Mouse (Mus musculus) olfactory bulb, adult 2 months (tissue): ENCODE results near the gene Nudt16l1. TPM values are rescaled to one million over a fixed set of nuclear protein-coding genes. Genes with fewer than 3 reads are reported as not detected.
A peak's percentile ranks its signal among the peaks of the same experiment; 100 is the strongest.

Source experiments
- H3K27ac ChIP-seq: fragments of 200-500 bp; 2 replicates; pipeline ENCODE4 v1.5.1; 2012; ENCODE audit warnings: low read depth, low read length; ENCODE audit not compliant: insufficient read depth
- H3K4me1 ChIP-seq: fragments of 200-500 bp; 2 replicates; pipeline ENCODE4 v1.6.1; 2012; ENCODE audit warnings: low read length; ENCODE audit not compliant: control insufficient read depth, insufficient read depth
- H3K4me3 ChIP-seq: fragments of 200-500 bp; 2 replicates; pipeline ENCODE4 v1.5.1; 2012; ENCODE audit warnings: mild to moderate bottlenecking, low read depth, low read length, moderate library complexity; ENCODE audit not compliant: insufficient read depth
- CTCF ChIP-seq: fragments of 200-500 bp; IDR thresholded peaks from 2 replicates; pipeline ENCODE4 v1.5.1; 2012; ENCODE audit warnings: low read depth, mild to moderate bottlenecking, low read length, moderate library complexity; ENCODE audit not compliant: insufficient read depth
- POLR2A ChIP-seq: fragments of 200-500 bp; IDR thresholded peaks from 2 replicates; pipeline ENCODE4 v1.6.1; 2012; ENCODE audit warnings: mild to moderate bottlenecking, low read depth, low read length, moderate library complexity; ENCODE audit not compliant: insufficient read depth
- WGBS: fragments of 180-500 bp; shearing (Covaris S2); methylation state at CpG from one replicate; pipeline ENCODE4 v1.1.7; 2018; 5-methylcytosine and 5-hydroxymethylcytosine counted together
- polyA plus RNA-seq: library from polyadenylated mRNA; stranded (reverse); fragments of >200 nt; gene quantifications from 2 replicates; pipeline ENCODE4 v1.2.4, GENCODE M21; 2012; ENCODE audit warnings: low replicate concordance; ENCODE audit not compliant: missing spikeins, insufficient read depth, insufficient read length

The Nudt16l1 gene
- polyA plus RNA-seq, 1 experiment, result not detected

DNA sequence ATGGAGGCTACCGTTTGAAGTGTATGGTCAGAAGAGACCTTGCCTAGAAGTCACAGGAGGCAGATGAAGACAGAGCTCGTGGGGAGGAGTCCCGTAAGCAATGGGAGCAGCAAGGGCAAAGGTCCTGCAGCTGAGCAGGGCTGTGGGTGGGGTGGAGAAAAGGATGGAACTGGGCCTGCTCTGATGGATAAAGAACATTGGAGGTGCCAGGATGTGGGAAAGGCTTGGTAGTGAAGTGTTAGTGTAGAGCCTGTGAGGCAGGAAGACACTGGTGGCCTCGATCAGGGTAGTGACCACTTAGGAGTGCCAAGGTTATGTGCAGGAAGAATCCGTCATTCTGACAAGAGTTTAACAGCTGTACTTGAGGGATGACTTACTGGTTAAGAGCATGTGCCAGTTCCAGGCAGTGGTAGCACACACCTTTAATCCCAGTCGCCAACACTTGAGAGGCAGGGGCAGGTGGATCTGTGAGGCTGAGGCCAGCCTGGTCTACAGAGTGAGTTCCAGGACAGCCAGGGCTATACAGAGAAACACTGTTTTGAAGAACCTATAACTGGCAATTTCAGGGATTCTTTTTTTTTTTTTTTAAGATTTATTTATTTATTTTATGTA is 35.0 kb upstream of the Nudt16l1 start:
- Histone ChIP-seq H3K4me1 (peaks cover 18% of the 10 kb centered on the region), H3K4me3 (no peak overlapping the region), H3K27ac (no peak overlapping the region)
- no peak for TF ChIP-seq CTCF
- TF ChIP-seq POLR2A, result no peak
- WGBS, result 89% methylated on average over 6 of the region's 6 CpGs

- H3K4me3 ChIP-seq, result no peak overlapping the region
- H3K27ac ChIP-seq, result no peak overlapping the region
- TF ChIP-seq POLR2A (no peak), CTCF (no peak)
- peaks cover 14% of the 10 kb centered on the region for H3K4me1 ChIP-seq
- 89% methylated on average over 3 of the region's 3 CpGs for WGBS
These were observed 33.7 kb upstream of the Nudt16l1 start for GRCm38 (mm10) chr16:4904878-4905277.

DNA sequence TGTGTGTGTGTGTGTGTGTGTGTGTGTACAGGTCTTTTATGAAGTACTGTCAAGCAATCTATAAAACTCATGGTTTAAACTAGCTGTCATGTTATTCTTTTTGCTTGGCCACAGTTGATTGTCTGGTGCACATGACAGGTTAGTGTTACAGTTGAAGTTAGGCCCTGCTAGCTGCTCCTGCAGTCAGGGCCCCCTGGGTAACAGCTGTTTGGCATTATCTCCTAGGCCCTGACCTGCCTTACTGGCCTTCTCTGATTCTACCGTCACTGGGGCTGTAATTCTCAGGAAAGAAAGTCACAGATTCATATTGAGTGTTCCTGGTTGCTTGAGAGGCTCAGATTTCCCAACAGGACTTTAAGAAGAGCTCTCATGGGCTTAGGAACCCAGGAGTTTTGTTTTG is 33.0 kb upstream of the Nudt16l1 start:
- 76% methylated on average over 1 of the region's 1 CpGs for WGBS

DNA sequence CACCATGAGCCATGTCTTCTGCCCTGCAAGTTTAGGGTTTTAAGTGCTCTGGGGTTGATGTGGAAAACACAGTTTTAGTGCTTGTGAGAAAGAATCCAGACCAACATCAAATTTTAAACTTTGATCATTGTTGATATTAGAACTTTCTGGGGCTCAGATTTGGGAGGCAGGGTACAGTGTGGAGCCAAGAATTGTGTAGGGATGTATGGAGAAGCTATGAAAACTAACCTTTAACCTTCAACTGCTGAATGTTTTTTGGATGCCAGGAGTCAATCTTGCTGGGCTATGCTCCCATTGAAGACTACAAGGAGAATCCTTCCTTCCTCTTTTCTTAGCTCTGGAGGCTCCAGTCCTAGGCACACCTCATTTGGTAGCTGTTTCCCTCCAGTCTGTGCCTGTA is 32.0 kb upstream of the Nudt16l1 start:
- H3K4me1 ChIP-seq, result peaks cover 10% of the 10 kb centered on the region
- H3K4me3 ChIP-seq, result no peak overlapping the region
- 0 out of 2 replicates have a peak overlapping the region, but pooled peaks have one; percentile 8 for H3K27ac ChIP-seq
- TF ChIP-seq POLR2A (no peak), CTCF (no peak)

More for the DNA sequence above, 33.0 kb upstream of the Nudt16l1 start:
- peaks cover 14% of the 10 kb centered on the region for H3K4me1 ChIP-seq
- no peak for TF ChIP-seq CTCF
- no peak for TF ChIP-seq POLR2A
- no peak overlapping the region for H3K4me3 ChIP-seq
- no peak overlapping the region for H3K27ac ChIP-seq

- Histone ChIP-seq H3K27ac (0 out of 2 replicates have a peak overlapping the region, but pooled peaks have one; percentile 17), H3K4me1 (peaks cover 14% of the 10 kb centered on the region), H3K4me3 (no peak overlapping the region)
- TF ChIP-seq POLR2A (no peak), CTCF (no peak)
- 66% methylated on average over 2 of the region's 2 CpGs for WGBS
These were observed 31.2 kb upstream of the Nudt16l1 start for GRCm38 (mm10) chr16:4907386-4907785.

DNA sequence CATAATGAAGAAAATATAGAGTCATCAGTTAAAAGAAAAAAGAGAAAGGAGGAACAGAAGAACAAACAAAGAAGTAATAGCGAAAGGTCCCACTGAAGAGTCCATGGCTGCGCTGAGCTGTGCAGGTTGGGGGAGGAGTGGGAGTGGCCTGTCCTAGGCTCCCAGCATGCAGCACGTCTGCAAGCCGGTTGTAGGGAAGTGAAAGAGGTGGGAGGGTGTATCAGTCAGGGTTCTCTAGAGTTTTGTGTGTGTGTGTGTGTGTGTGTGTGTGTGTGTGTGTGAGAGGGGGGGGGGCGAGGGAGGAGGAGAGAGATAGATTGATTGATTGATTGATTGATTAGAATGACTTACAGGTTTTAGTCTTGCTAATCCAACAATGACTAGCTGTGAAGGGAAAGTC is 30.6 kb upstream of the Nudt16l1 start:
- WGBS, result 42% methylated on average over 5 of the region's 5 CpGs
- TF ChIP-seq CTCF, result no peak
- no peak for TF ChIP-seq POLR2A
- Histone ChIP-seq H3K4me3 (no peak overlapping the region), H3K4me1 (peaks cover 19% of the 10 kb centered on the region), H3K27ac (0 out of 2 replicates have a peak overlapping the region, but pooled peaks have one; percentile 33)

DNA sequence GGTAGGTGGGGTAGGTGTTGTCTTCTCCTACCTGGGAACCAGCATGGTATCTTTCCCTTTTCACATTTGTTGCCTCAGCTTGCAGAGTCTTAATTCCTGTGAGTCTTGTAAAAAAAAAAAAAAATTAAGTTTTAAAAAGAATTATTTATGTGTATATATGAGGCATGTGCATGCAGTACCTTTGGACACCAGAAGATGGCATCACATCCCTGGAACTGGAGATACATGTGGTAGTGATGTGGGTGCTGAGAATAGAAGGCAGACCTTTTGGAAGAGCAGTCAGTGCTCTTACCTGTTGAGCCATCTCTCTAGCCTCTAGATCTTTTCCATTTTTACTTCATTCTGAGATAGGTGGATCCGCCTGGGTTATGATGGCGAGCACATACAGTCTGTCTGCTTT is 28.8 kb upstream of the Nudt16l1 start:
- H3K4me1 ChIP-seq, result peaks cover 26% of the 10 kb centered on the region
- TF ChIP-seq CTCF (no peak), POLR2A (no peak)
- H3K4me3 ChIP-seq, result no peak overlapping the region
- 100% methylated on average over 2 of the region's 2 CpGs for WGBS
- H3K27ac ChIP-seq, result no peak overlapping the region

- Histone ChIP-seq H3K4me3 (no peak overlapping the region), H3K27ac (no peak overlapping the region), H3K4me1 (peaks cover 24% of the 10 kb centered on the region)
- WGBS, result 95% methylated on average over 8 of the region's 8 CpGs
- TF ChIP-seq CTCF (no peak), POLR2A (no peak)
These were observed 27.8 kb upstream of the Nudt16l1 start for GRCm38 (mm10) chr16:4910758-4911157.

DNA sequence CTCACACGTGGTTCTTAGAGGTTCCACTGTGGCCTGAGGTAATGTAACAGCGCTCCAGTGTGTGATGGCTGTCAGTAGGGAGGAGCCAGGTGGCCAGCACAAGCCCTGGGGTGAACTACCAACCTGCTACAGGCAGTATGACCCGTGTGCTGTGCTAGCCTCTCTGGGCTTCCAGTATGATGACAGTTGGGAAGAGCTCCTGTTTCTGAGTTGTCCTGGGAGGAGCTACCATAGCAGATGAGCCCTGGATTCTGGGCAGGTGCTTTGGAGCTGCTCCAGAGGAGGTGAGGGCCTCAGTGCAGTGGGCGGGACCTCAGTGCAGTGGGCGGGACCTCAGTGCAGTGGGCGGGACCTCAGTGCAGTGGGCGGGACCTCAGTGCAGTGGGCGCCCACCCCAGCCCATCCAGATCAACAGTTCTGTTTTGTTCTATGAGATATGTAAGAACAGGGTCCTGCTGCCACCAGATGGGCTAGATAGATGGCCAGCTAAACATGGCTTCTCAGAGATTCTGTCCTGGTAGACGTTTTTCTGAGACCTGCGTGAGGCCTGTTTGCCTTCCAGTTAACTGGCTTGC is 26.4 kb upstream of the Nudt16l1 start:
- 78% methylated on average over 10 of the region's 10 CpGs for WGBS
- H3K4me3 ChIP-seq, result no peak overlapping the region
- TF ChIP-seq CTCF, result no peak
- TF ChIP-seq POLR2A, result no peak
- H3K4me1 ChIP-seq, result peaks cover 24% of the 10 kb centered on the region
- peak overlapping the region; percentile 23; the same call in 1 of the 2 replicates for H3K27ac ChIP-seq
